Mouse (Mus musculus): ENCODE measurements around the gene Tssk4. TPM values are rescaled to one million over a fixed set of nuclear protein-coding genes. Genes with fewer than 3 reads are reported as not detected.

Gene Tssk4
- polyA plus RNA-seq, 1 experiment from 2014 or later, result 0.76 TPM

GRCm38 (mm10) chr14:55681160-55682117, 31.5 kb downstream of the Tssk4 start, which contains the start of gene Tinf2:
Gene Tinf2 (minus strand): TSS chr14:55681820.
- H3K36me3 ChIP-seq (ENCODE audit: control insufficient read depth, insufficient read depth, low read length), result peaks cover 8% of the 10 kb centered on the region; the same call in 1 of the 2 replicates
- H3K4me2 ChIP-seq (ENCODE audit: low read depth, low read length, severe bottlenecking), result peak within 1 kb of the TSS; percentile 79
- peak within 1 kb of the TSS; percentile 53 for H3K27ac ChIP-seq (ENCODE audit: low read depth, low read length)
- peak within 1 kb of the TSS; percentile 82 for H3K9ac ChIP-seq (ENCODE audit: low read length)
- WGBS, result under 1% methylated on average over 66 of the region's 66 CpGs
- no peaks in the 10 kb centered on the region for H3K27me3 ChIP-seq (ENCODE audit: control insufficient read depth, insufficient read depth, low read length)
- ATAC-seq (replicated peaks; ENCODE audit: low FRiP score) (peak; percentile 98), DNase-seq (ENCODE audit: low spot score) (peak; percentile 98)
- H3K9me3 ChIP-seq (ENCODE audit: control insufficient read depth, low read length), result no peaks in the 10 kb centered on the region
- peaks cover 5% of the 10 kb centered on the region for H3K4me1 ChIP-seq (replicated peaks; ENCODE audit: control insufficient read depth, insufficient read depth, low read length)
- peak within 1 kb of the TSS; percentile 68 for H3K4me3 ChIP-seq (ENCODE audit: low read depth, low read length)

DNA sequence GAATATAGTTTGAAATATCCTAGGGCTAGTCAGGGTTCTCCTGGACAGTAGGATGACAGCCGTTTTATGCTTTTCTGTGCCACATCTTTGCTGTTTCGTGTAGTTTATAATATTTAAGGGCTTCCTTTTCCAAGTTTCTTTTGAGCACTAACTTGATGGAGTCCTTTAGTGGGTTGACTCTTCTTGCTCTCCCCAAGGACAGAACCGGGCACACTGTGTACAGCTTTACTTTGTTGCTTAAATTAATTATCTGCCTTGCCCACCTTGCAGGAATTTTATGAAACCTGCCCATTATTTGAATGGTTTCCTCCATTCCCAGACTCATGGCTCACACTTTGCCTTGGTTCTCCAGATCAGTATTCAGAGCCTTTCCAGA, 32.1 kb downstream of the Tssk4 start:
- H3K4me2 ChIP-seq (ENCODE audit: low read depth, low read length, severe bottlenecking), result peak overlapping the region; percentile 79
- peaks cover 5% of the 10 kb centered on the region for H3K4me1 ChIP-seq (replicated peaks; ENCODE audit: control insufficient read depth, insufficient read depth, low read length)
- H3K9me3 ChIP-seq (ENCODE audit: control insufficient read depth, low read length), result no peaks in the 10 kb centered on the region
- peak overlapping the region; percentile 68 for H3K4me3 ChIP-seq (ENCODE audit: low read depth, low read length)
- H3K36me3 ChIP-seq (ENCODE audit: control insufficient read depth, insufficient read depth, low read length), result peaks cover 8% of the 10 kb centered on the region; the same call in 1 of the 2 replicates
- peak overlapping the region; percentile 82 for H3K9ac ChIP-seq (ENCODE audit: low read length)
- no peaks in the 10 kb centered on the region for H3K27me3 ChIP-seq (ENCODE audit: control insufficient read depth, insufficient read depth, low read length)
- H3K27ac ChIP-seq (ENCODE audit: low read depth, low read length), result no peak overlapping the region
- DNase-seq (ENCODE audit: low spot score) (no peak), ATAC-seq (replicated peaks; ENCODE audit: low FRiP score) (peak; percentile 59; the same call in 1 of the 2 replicates)
- 18% methylated on average over 3 of the region's 3 CpGs for WGBS

DNA sequence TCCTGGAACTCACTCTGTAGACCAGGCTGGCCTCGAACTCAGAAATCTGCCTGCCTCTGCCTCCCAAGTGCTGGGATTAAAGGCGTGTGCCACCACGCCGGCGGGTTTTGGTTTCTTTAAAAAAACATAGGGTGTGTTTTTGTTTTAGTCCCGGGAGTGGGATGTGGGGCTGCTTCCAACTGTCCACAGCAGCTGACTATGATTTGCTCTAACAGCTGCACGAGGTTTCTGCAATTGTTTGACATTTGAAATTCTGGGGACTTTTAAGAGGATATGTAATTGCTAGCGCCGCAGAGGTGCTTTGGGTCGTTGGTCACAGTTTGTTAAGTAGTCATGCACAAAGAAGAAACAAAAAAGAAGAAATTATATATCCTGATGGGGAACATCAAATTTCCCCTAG, 39.4 kb downstream of the Tssk4 start:
- WGBS, result 81% methylated on average over 10 of the region's 10 CpGs
- H3K4me3 ChIP-seq (ENCODE audit: low read depth, low read length), result no peak overlapping the region
- H3K4me1 ChIP-seq (replicated peaks; ENCODE audit: control insufficient read depth, insufficient read depth, low read length), result no peaks in the 10 kb centered on the region
- no peak for ATAC-seq (replicated peaks; ENCODE audit: low FRiP score)
- H3K27me3 ChIP-seq (ENCODE audit: control insufficient read depth, insufficient read depth, low read length), result no peaks in the 10 kb centered on the region
- H3K9me3 ChIP-seq (ENCODE audit: control insufficient read depth, low read length), result no peaks in the 10 kb centered on the region; the same call in 1 of the 2 replicates
- H3K9ac ChIP-seq (ENCODE audit: low read length), result no peak overlapping the region
- no peak for DNase-seq (ENCODE audit: low spot score)
- no peaks in the 10 kb centered on the region for H3K36me3 ChIP-seq (ENCODE audit: control insufficient read depth, insufficient read depth, low read length)
- H3K4me2 ChIP-seq (ENCODE audit: low read depth, low read length, severe bottlenecking), result no peak overlapping the region
- no peak overlapping the region for H3K27ac ChIP-seq (ENCODE audit: low read depth, low read length)

GRCm38 (mm10) chr14:55697226-55697625, 47.2 kb downstream of the Tssk4 start:
- Histone ChIP-seq H3K9ac (ENCODE audit: low read length) (no peak overlapping the region), H3K27me3 (ENCODE audit: control insufficient read depth, insufficient read depth, low read length) (no peaks in the 10 kb centered on the region), H3K4me2 (ENCODE audit: low read depth, low read length, severe bottlenecking) (no peak overlapping the region), H3K27ac (ENCODE audit: low read depth, low read length) (no peak overlapping the region), H3K36me3 (ENCODE audit: control insufficient read depth, insufficient read depth, low read length) (no peaks in the 10 kb centered on the region), H3K4me1 (replicated peaks; ENCODE audit: control insufficient read depth, insufficient read depth, low read length) (no peaks in the 10 kb centered on the region), H3K9me3 (ENCODE audit: control insufficient read depth, low read length) (no peaks in the 10 kb centered on the region; the same call in 1 of the 2 replicates), H3K4me3 (ENCODE audit: low read depth, low read length) (no peak overlapping the region)
- DNase-seq (ENCODE audit: low spot score) (no peak), ATAC-seq (replicated peaks; ENCODE audit: low FRiP score) (no peak)
- 81% methylated on average over 4 of the region's 4 CpGs for WGBS

- Histone ChIP-seq H3K27ac (ENCODE audit: low read depth, low read length) (no peak overlapping the region), H3K9ac (ENCODE audit: low read length) (no peak overlapping the region), H3K27me3 (ENCODE audit: control insufficient read depth, insufficient read depth, low read length) (no peaks in the 10 kb centered on the region), H3K9me3 (ENCODE audit: control insufficient read depth, low read length) (no peaks in the 10 kb centered on the region), H3K4me2 (ENCODE audit: low read depth, low read length, severe bottlenecking) (no peak overlapping the region), H3K4me3 (ENCODE audit: low read depth, low read length) (no peak overlapping the region), H3K36me3 (ENCODE audit: control insufficient read depth, insufficient read depth, low read length) (no peaks in the 10 kb centered on the region), H3K4me1 (replicated peaks; ENCODE audit: control insufficient read depth, insufficient read depth, low read length) (no peaks in the 10 kb centered on the region)
- no peak for ATAC-seq (replicated peaks; ENCODE audit: low FRiP score)
- 54% methylated on average over 9 of the region's 9 CpGs for WGBS
- no peak for DNase-seq (ENCODE audit: low spot score)
Observed at GRCm38 (mm10) chr14:55701131-55701530, 51.1 kb downstream of the Tssk4 start.

Other genes starting within 250 kb of the Tssk4 start
- gene Dhrs4, start 171.4 kb upstream of the Tssk4 start, polyA plus RNA-seq (2014; fragmentation: Nextera tagmentation; extraction: Ambion mirVana), result 30.2 and 36.5 TPM in 2 replicates
- gene Carmil3, start 159.5 kb upstream of the Tssk4 start, polyA plus RNA-seq (2014; fragmentation: Nextera tagmentation; extraction: Ambion mirVana), result 13.3 and 14.6 TPM in 2 replicates
- gene Cpne6, start 139.7 kb upstream of the Tssk4 start, polyA plus RNA-seq (2014; fragmentation: Nextera tagmentation; extraction: Ambion mirVana), result 0.21 and 0.28 TPM in 2 replicates
- not detected in 2 replicates for gene Nrl, start 125.2 kb upstream of the Tssk4 start, polyA plus RNA-seq (2014; fragmentation: Nextera tagmentation; extraction: Ambion mirVana)
- gene Pck2, start 109.9 kb upstream of the Tssk4 start, polyA plus RNA-seq (2014; fragmentation: Nextera tagmentation; extraction: Ambion mirVana), result 16.2 and 17.8 TPM in 2 replicates
- gene Dcaf11, start 90.2 kb upstream of the Tssk4 start, polyA plus RNA-seq (2014; fragmentation: Nextera tagmentation; extraction: Ambion mirVana), result 74.2 and 74.6 TPM in 2 replicates
- gene A730061H03Rik, start 89.8 kb upstream of the Tssk4 start, polyA plus RNA-seq (2014; fragmentation: Nextera tagmentation; extraction: Ambion mirVana), result 0.71 TPM in 1 of 2 replicates, not detected in the other
- not detected in 2 replicates for gene Fitm1, start 74.6 kb upstream of the Tssk4 start, polyA plus RNA-seq (2014; fragmentation: Nextera tagmentation; extraction: Ambion mirVana)
- 100 and 105 TPM in 2 replicates for gene Psme1, start 72.1 kb upstream of the Tssk4 start, polyA plus RNA-seq (2014; fragmentation: Nextera tagmentation; extraction: Ambion mirVana)
- gene Emc9, start 64.9 kb upstream of the Tssk4 start, polyA plus RNA-seq (2014; fragmentation: Nextera tagmentation; extraction: Ambion mirVana), result 3.4 and 4.7 TPM in 2 replicates
- gene Psme2, start 59.1 kb upstream of the Tssk4 start, polyA plus RNA-seq (2014; fragmentation: Nextera tagmentation; extraction: Ambion mirVana), result 178 and 187 TPM in 2 replicates
- 13.7 and 18.1 TPM in 2 replicates for gene Rnf31, start 58.5 kb upstream of the Tssk4 start, polyA plus RNA-seq (2014; fragmentation: Nextera tagmentation; extraction: Ambion mirVana)
- gene Irf9, start 46.6 kb upstream of the Tssk4 start, polyA plus RNA-seq (2014; fragmentation: Nextera tagmentation; extraction: Ambion mirVana), result 6.5 and 8.6 TPM in 2 replicates
- 4.8 and 5.5 TPM in 2 replicates for gene Rec8, start 32.1 kb upstream of the Tssk4 start, polyA plus RNA-seq (2014; fragmentation: Nextera tagmentation; extraction: Ambion mirVana)
- 77.2 and 104 TPM in 2 replicates for gene Ipo4, start 14.2 kb upstream of the Tssk4 start, polyA plus RNA-seq (2014; fragmentation: Nextera tagmentation; extraction: Ambion mirVana)
- gene Gm49378, start 12.3 kb upstream of the Tssk4 start, polyA plus RNA-seq (2014; fragmentation: Nextera tagmentation; extraction: Ambion mirVana), result 3.4 and 4.0 TPM in 2 replicates
- 77.1 and 78.4 TPM in 2 replicates for gene Tm9sf1, start 6.4 kb upstream of the Tssk4 start, polyA plus RNA-seq (2014; fragmentation: Nextera tagmentation; extraction: Ambion mirVana)
- gene Mdp1, start 10.3 kb downstream of the Tssk4 start, polyA plus RNA-seq (2014; fragmentation: Nextera tagmentation; extraction: Ambion mirVana), result 61.9 and 62.3 TPM in 2 replicates
- gene Gmpr2, start 21.8 kb downstream of the Tssk4 start, polyA plus RNA-seq (2014; fragmentation: Nextera tagmentation; extraction: Ambion mirVana), result 59.7 and 62.5 TPM in 2 replicates
- gene Nedd8, start 21.9 kb downstream of the Tssk4 start, polyA plus RNA-seq (2014; fragmentation: Nextera tagmentation; extraction: Ambion mirVana), result 583 and 616 TPM in 2 replicates
- 73.8 and 74.8 TPM in 2 replicates for gene Tinf2, start 31.6 kb downstream of the Tssk4 start, polyA plus RNA-seq (2014; fragmentation: Nextera tagmentation; extraction: Ambion mirVana)
- gene Tgm1, start 63.7 kb downstream of the Tssk4 start, polyA plus RNA-seq (2014; fragmentation: Nextera tagmentation; extraction: Ambion mirVana), result 0.21 and 1.4 TPM in 2 replicates
- gene Rabggta, start 72.1 kb downstream of the Tssk4 start, polyA plus RNA-seq (2014; fragmentation: Nextera tagmentation; extraction: Ambion mirVana), result 23.4 and 27.1 TPM in 2 replicates
- gene Dhrs1, start 95.5 kb downstream of the Tssk4 start, polyA plus RNA-seq (2014; fragmentation: Nextera tagmentation; extraction: Ambion mirVana), result 63.6 and 76.7 TPM in 2 replicates
- gene Nop9, start 95.5 kb downstream of the Tssk4 start, polyA plus RNA-seq (2014; fragmentation: Nextera tagmentation; extraction: Ambion mirVana), result 54.2 and 57.4 TPM in 2 replicates
- gene Cideb, start 108.3 kb downstream of the Tssk4 start, polyA plus RNA-seq (2014; fragmentation: Nextera tagmentation; extraction: Ambion mirVana), result not detected in 2 replicates
- gene Ltb4r2, start 111.2 kb downstream of the Tssk4 start, polyA plus RNA-seq (2014; fragmentation: Nextera tagmentation; extraction: Ambion mirVana), result 0.32 and 0.43 TPM in 2 replicates
- 0.45 TPM in 1 of 2 replicates, not detected in the other for gene Ltb4r1, start 115.8 kb downstream of the Tssk4 start, polyA plus RNA-seq (2014; fragmentation: Nextera tagmentation; extraction: Ambion mirVana)
- 6.1 and 7.2 TPM in 2 replicates for gene Adcy4, start 133.9 kb downstream of the Tssk4 start, polyA plus RNA-seq (2014; fragmentation: Nextera tagmentation; extraction: Ambion mirVana)
- gene Ripk3, start 138.7 kb downstream of the Tssk4 start, polyA plus RNA-seq (2014; fragmentation: Nextera tagmentation; extraction: Ambion mirVana), result 6.6 and 9.7 TPM in 2 replicates
- gene Nfatc4, start 173.0 kb downstream of the Tssk4 start, polyA plus RNA-seq (2014; fragmentation: Nextera tagmentation; extraction: Ambion mirVana), result 30.8 and 32.7 TPM in 2 replicates
- 20.2 and 20.3 TPM in 2 replicates for gene Nynrin, start 203.8 kb downstream of the Tssk4 start, polyA plus RNA-seq (2014; fragmentation: Nextera tagmentation; extraction: Ambion mirVana)
- 0.37 TPM in 1 of 2 replicates, not detected in the other for gene Cbln3, start 234.2 kb downstream of the Tssk4 start, polyA plus RNA-seq (2014; fragmentation: Nextera tagmentation; extraction: Ambion mirVana)
- gene Khnyn, start 234.8 kb downstream of the Tssk4 start, polyA plus RNA-seq (2014; fragmentation: Nextera tagmentation; extraction: Ambion mirVana), result 13.6 and 14.9 TPM in 2 replicates